Mouse (Mus musculus): ENCODE measurements around the gene Prpf6. TPM values are rescaled to one million over a fixed set of nuclear protein-coding genes. Genes with fewer than 3 reads are reported as not detected.
A peak's percentile ranks its signal among the peaks of the same experiment; 100 is the strongest.

Prpf6 gene
- polyA plus RNA-seq, 1 experiment from 2014 or later = 76.9 TPM

DNA sequence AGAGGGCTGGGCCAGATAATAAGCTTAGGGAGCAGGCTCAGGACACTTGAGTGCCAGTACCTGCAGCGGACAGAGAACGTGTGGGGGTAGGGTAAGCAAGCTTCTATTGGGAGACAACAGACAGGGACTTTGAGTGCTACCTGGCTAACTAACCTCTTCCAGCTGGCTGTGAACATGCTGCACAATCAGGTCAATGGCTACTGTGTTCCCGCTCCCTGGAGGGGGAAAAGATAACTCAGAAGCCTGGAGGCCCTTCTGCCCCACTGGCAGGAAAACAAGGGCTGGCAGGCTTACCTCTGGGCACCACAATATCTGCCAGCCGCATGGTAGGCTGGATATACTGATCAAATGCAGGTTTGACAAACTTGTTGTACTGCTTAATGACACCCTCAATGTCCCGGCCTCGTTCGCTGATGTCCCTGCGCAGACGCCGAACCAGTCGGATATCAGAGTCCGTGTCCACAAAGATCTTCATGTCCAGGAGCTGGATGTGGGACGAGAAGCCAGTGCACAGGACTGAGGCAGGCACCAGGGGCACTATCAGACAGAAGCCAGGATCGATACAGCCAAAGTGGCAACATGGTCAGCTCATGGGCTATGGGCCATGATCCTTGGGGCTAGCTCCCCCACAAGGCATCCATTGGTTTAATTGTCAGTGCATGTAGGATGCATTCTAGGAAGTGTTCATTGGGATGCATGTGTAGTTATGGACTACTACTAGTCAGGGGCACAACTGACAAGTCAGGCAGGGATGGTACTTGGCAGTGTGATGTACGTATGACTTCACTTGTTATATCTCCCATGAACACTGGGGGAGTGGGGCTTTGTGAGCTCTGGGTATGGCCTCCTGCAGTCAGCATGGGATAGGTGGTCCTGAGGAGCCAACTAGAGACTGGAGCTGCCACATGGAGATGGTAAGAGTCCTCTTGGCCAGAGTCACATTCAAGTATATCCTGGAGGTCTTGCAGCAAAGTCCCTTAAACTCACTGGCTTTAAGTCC is 18.4 kb upstream of the Prpf6 start:
- Histone ChIP-seq H3K9ac (no peak overlapping the region), H3K27ac (no peak overlapping the region), H3K27me3 (no peaks in the 10 kb centered on the region), H3K4me2 (no peak overlapping the region), H3K4me3 (replicated peaks) (no peak overlapping the region), H3K36me3 (replicated peaks) (peaks cover 8% of the 10 kb centered on the region), H3K4me1 (no peaks in the 10 kb centered on the region), H3K9me3 (no peaks in the 10 kb centered on the region)
- 94% methylated on average over 15 of the region's 15 CpGs for whole genome bisulfite sequencing
- ATAC-seq (ENCODE audit: low FRiP score) = no peak

DNA sequence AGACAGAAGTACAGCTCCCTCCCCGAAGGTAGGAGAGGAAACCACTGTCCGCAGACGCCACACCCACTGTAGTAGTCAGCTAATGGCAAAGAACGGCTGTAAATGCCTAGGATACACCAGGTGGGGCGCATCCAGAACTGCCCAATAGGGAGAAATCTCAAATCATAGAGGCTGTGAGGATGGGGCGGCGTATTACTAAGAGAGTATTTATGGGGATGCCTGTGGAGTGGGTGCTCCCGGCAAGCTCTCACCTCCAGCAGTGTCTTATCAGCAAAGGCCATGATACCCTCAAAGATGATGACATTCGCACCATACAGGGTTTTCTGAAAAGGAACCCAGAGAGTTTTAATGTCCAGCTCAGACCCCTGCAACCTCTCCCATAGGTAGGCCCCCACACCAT is 17.7 kb upstream of the Prpf6 start:
- WGBS = 91% methylated on average over 9 of the region's 9 CpGs
- ATAC-seq (ENCODE audit: low FRiP score) = no peak
- no peak overlapping the region for H3K4me3 ChIP-seq (replicated peaks)
- peaks cover 8% of the 10 kb centered on the region for H3K36me3 ChIP-seq (replicated peaks)
- no peak overlapping the region for H3K4me2 ChIP-seq
- H3K9ac ChIP-seq = no peak overlapping the region
- H3K27me3 ChIP-seq = no peaks in the 10 kb centered on the region
- H3K4me1 ChIP-seq = no peaks in the 10 kb centered on the region
- no peak overlapping the region for H3K27ac ChIP-seq
- H3K9me3 ChIP-seq = no peaks in the 10 kb centered on the region

DNA sequence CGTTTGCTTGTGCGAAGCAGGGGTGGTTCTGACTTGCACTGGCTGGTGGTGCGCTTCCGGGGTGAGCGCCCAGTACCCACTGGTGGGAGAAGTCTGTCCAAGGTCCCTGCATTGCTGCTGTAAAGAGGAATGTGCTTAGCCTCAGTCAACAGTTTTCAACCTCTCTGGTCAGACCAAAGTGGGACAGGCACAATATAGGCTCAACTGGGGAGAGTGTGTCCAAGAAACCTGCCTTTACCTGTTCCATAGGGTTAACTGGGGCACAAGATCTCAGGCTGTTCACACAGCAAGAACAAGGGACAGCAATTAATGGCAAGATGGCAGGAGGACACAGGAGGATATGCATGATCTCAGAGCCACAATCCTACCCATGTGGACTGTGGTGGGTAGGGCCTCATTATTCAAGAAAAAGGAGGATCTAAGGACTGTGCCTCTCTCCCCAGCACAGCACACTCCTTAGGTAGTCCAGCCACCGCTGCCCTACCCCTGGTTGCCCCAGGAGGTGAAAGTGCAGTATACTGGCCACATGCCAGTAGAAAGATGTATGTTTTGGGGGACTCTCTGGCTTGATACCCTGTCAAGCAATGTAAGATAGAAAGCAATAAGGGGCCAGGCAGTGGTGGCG is 16.6 kb upstream of the Prpf6 start:
- peaks cover 1% of the 10 kb centered on the region; the same call in 1 of the 2 replicates for H3K4me1 ChIP-seq
- H3K27me3 ChIP-seq = no peaks in the 10 kb centered on the region
- no peak overlapping the region for H3K4me3 ChIP-seq (replicated peaks)
- H3K9me3 ChIP-seq = no peaks in the 10 kb centered on the region
- H3K4me2 ChIP-seq = no peak overlapping the region
- H3K27ac ChIP-seq = no peak overlapping the region
- no peak overlapping the region for H3K9ac ChIP-seq
- 94% methylated on average over 7 of the region's 7 CpGs for WGBS
- no peak for ATAC-seq (ENCODE audit: low FRiP score)
- peaks cover 8% of the 10 kb centered on the region for H3K36me3 ChIP-seq (replicated peaks)

DNA sequence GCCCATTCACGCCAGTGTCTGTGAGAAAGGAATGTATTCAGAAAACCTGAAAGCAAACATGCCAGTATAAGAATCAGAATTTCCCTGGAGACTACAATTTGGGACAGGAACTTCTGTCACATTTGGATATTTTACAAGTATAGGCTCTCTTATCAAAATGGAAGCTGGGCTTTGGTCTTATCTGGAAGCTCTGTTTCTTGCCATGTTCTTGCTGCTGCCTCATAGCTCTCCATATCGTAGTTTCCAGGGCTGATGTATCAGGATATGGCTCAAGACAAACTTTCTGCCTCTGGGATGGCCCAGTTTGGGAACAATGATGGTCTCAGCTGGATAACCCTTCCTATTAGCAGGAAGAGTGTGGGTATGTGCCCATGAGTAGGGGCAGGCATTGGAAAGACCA is 15.1 kb upstream of the Prpf6 start:
- no peak overlapping the region for H3K27ac ChIP-seq
- no peak overlapping the region for H3K4me3 ChIP-seq (replicated peaks)
- no peaks in the 10 kb centered on the region for H3K27me3 ChIP-seq
- peaks cover 11% of the 10 kb centered on the region for H3K4me1 ChIP-seq
- H3K9ac ChIP-seq = no peak overlapping the region
- H3K9me3 ChIP-seq = no peaks in the 10 kb centered on the region
- H3K4me2 ChIP-seq = no peak overlapping the region
- ATAC-seq (ENCODE audit: low FRiP score) = no peak
- 91% methylated on average over 2 of the region's 2 CpGs for WGBS
- H3K36me3 ChIP-seq (replicated peaks) = peaks cover 8% of the 10 kb centered on the region

DNA sequence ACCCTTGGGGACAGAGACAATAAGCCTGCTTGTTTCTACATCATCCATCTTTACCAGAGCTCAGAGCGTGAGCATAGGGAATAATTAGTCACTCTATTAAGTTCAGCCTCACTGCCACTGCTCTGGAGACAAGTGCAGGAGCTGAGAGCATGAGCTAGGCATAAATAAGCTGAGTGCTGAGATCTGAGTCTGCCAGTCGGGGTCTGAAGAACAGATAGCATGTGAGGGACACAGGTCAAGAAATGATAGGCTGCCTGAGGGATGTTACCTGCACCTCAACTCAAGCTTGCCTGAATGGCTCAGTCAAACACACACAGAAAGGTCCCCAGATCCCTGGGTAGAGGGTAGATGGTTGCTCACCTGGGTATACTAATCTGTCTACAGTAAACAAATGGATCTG is 14.5 kb upstream of the Prpf6 start:
- no peaks in the 10 kb centered on the region for H3K27me3 ChIP-seq
- no peak overlapping the region for H3K4me2 ChIP-seq
- peaks cover 11% of the 10 kb centered on the region for H3K4me1 ChIP-seq
- WGBS = 85% methylated on average over 2 of the region's 2 CpGs
- no peak for ATAC-seq (ENCODE audit: low FRiP score)
- no peak overlapping the region for H3K4me3 ChIP-seq (replicated peaks)
- H3K27ac ChIP-seq = no peak overlapping the region
- H3K9me3 ChIP-seq = no peaks in the 10 kb centered on the region
- H3K36me3 ChIP-seq (replicated peaks) = peaks cover 8% of the 10 kb centered on the region
- H3K9ac ChIP-seq = no peak overlapping the region

DNA sequence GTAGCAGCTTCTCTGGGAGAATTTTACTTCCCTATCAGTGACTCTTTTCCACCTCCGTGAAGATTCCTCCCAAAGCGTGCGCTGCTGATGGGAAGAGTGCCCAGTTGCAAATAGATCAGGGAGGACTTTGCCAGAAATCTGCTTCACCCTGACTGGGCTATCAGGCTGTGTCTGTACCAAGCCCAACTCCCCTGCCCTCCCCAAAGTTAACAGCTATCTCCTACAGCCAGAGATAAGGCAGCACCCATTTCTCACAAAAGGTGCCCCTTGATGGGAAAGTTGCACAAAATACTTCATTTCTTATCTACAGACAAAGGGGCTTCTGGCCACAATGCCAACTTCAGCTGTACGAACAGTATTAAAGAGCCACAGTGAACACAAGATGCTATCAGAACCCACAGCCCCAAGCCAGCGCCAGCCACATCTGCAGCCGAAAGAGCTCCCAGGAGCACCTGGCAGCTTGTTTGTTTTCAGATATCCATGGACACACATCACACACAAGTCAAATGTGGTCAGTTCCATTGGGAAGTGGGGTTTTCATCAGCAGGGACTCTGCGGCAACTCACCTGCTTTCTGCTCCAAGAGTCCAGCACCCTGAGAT is 13.6 kb upstream of the Prpf6 start:
- 88% methylated on average over 7 of the region's 7 CpGs for WGBS
- Histone ChIP-seq H3K36me3 (replicated peaks) (peaks cover 12% of the 10 kb centered on the region), H3K4me1 (peaks cover 11% of the 10 kb centered on the region), H3K27me3 (no peaks in the 10 kb centered on the region), H3K9ac (no peak overlapping the region), H3K4me3 (replicated peaks) (no peak overlapping the region), H3K27ac (no peak overlapping the region), H3K9me3 (no peaks in the 10 kb centered on the region), H3K4me2 (no peak overlapping the region)
- no peak for ATAC-seq (ENCODE audit: low FRiP score)

DNA sequence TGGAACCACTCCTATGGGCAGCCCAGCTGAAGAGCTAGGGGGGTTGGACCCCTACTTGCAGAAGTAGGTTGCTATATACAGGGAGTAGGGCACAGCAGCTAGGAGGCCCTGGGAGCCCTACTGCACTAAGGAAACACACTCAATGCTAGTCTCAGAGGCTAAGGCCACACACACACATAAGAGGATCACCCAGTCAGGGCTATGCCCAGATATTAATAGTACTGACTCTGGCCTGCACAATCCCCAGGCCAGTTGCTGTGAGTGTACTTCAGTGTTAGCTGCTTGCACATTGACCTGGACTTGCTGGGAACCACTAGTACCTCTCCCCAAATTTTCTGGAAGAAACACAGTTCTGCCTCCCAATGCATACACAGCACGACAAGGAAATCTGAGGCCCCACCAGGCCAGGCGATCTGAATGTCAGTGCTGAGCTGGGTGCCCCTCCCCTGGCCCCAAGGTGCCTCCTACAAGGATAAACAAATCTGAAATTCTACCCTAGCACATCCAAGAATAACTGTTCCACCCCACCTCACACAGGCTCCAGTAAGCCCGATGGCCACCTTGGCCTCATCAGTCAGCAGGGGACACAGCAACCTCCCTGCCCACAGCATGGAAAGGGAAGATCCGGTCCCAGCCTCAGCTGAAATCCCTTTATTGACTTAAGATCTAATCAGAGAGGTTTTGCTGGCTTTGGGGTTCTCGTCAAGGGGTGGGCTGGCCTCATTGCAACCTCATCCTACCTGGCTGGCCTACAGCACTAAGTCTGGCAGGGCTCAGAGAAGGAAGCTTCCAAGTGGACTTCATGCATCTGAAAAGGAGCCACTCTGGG is 12.7 kb upstream of the Prpf6 start:
- no peak for ATAC-seq (ENCODE audit: low FRiP score)
- Histone ChIP-seq H3K4me1 (peaks cover 11% of the 10 kb centered on the region), H3K4me3 (replicated peaks) (no peak overlapping the region), H3K9me3 (no peaks in the 10 kb centered on the region), H3K4me2 (no peak overlapping the region), H3K27me3 (no peaks in the 10 kb centered on the region), H3K27ac (no peak overlapping the region), H3K36me3 (replicated peaks) (peaks cover 19% of the 10 kb centered on the region), H3K9ac (no peak overlapping the region)
- WGBS = 72% methylated on average over 5 of the region's 5 CpGs

DNA sequence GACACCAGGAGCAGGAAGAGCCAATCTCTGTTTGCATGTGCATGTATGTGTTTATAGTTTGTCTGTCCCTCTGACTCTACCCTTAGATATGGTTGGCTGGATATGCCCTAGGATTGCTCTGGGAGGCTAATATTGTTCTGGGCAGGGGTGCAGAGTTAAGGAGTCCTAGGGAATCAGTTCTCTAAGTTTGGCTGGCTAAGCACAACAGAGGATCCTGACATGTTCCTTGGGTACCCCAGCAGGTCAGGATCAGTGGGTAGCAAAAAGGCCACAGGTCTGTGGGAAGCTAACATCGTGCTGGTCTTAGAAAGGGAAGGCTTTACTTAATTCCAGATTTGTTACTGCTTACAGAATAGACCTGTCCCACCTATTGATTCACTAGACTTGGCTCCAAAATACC is 12.0 kb upstream of the Prpf6 start:
- no peaks in the 10 kb centered on the region for H3K9me3 ChIP-seq
- H3K4me2 ChIP-seq = no peak overlapping the region
- H3K27me3 ChIP-seq = no peaks in the 10 kb centered on the region
- peaks cover 19% of the 10 kb centered on the region for H3K36me3 ChIP-seq (replicated peaks)
- ATAC-seq (ENCODE audit: low FRiP score) = no peak
- peak overlapping the region; percentile 9; the same call in 1 of the 2 replicates for H3K9ac ChIP-seq
- no peak overlapping the region for H3K27ac ChIP-seq
- H3K4me1 ChIP-seq = peaks cover 11% of the 10 kb centered on the region
- 96% methylated on average over 1 of the region's 1 CpGs for WGBS
- H3K4me3 ChIP-seq (replicated peaks) = no peak overlapping the region

DNA sequence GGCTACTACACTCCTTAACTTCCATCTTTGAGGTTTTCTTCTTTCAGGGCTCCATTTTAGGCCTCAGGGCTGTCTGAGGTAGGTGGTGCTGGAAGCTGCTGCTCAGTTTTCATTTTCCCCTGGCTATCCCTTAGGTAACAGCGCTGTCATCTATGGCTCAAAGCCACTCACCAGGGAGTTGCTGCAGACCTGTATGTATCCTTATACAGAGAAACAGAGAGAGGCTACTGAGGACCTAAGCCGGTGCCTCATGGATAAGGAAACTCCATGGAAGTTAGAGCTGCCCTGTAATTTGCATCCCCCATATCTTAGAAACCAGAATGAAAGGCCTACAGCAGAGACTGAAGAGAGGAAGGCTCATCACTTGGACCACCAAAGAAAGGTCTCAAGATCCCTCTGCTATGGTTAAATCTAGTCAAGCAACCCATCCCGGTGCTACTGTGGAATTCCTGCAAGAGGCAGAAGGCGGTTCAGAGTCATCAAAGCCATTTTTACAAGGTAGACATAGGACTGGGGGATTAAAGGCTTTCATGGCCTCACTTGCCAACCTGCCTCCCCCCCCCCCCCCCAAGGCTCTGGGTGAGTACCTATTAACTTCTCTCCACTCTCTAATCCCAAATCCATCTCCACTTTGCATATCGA is 11.4 kb upstream of the Prpf6 start:
- peaks cover 23% of the 10 kb centered on the region for H3K36me3 ChIP-seq (replicated peaks)
- WGBS = 84% methylated on average over 5 of the region's 5 CpGs
- H3K27me3 ChIP-seq = no peaks in the 10 kb centered on the region
- H3K4me1 ChIP-seq = peaks cover 11% of the 10 kb centered on the region
- peak overlapping the region; percentile 79; the same call in 1 of the 2 replicates for H3K9ac ChIP-seq
- ATAC-seq (ENCODE audit: low FRiP score) = no peak
- H3K27ac ChIP-seq = no peak overlapping the region
- H3K4me3 ChIP-seq (replicated peaks) = peak overlapping the region; percentile 75
- H3K9me3 ChIP-seq = no peaks in the 10 kb centered on the region
- peak overlapping the region; percentile 94 for H3K4me2 ChIP-seq

DNA sequence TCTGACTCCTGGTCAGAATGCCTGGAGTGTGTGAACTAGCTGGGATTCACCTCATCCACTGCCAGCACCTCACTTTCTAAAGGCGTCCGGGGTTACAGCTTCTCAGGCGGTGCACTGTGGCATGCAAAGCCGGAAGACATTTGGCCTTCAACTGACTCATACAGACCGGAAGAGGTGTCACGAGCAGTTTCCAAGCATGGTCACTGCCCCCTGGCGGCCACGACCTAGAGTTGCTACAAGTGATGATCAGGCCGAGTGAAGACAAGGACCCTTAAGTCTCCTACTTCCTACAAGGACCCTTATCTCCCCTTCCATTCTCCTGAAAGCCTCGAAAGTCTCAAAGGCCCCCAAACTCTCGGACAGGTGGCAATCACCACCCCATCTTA is 10.7 kb upstream of the Prpf6 start:
- Histone ChIP-seq H3K4me1 (peaks cover 11% of the 10 kb centered on the region), H3K9me3 (no peaks in the 10 kb centered on the region), H3K36me3 (replicated peaks) (peaks cover 31% of the 10 kb centered on the region), H3K4me3 (replicated peaks) (peak overlapping the region; percentile 75), H3K27ac (peak overlapping the region; percentile 91), H3K27me3 (no peaks in the 10 kb centered on the region), H3K4me2 (peak overlapping the region; percentile 94), H3K9ac (peak overlapping the region; percentile 79)
- WGBS = under 1% methylated on average over 11 of the region's 11 CpGs
- ATAC-seq (ENCODE audit: low FRiP score) = peak; percentile 74

DNA sequence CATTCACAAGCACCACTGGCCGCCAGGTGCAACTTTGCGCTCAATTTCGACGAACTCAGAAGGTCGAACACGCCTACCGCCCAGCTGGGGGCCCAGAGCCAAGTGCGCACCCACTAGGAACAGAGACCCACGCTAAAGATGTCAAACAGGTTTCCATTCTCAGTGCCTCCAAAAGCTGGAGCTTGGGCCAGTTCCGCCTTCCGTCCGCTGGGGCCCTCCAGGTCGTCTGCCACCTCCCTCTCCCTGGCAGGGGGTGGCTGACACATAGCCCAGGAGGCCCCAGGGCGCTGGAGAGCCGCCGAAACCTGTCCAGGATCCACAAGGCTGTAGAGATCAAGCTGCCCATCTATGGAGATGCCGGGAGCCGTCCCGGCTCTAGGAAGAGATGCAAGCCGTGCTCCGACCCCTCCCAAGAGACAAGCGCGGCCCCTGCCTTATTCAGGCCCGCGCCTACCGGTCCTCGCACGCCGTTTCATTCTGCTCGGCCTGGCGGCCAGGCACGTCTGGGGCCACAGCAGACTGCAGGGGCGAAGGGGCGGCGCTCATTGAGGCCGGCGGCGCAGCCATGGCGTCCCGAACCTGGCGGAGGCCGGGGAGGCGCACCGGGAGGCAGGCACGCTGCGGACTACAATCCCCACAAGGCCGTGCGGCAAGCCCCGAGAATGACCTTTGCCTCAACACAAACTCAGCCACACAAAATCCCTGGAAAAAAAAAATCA is 10.1 kb upstream of the Prpf6 start:
- Histone ChIP-seq H3K4me1 (peaks cover 11% of the 10 kb centered on the region), H3K4me3 (replicated peaks) (peak overlapping the region; percentile 75), H3K9me3 (no peaks in the 10 kb centered on the region), H3K9ac (peak overlapping the region; percentile 79), H3K27me3 (no peaks in the 10 kb centered on the region), H3K36me3 (replicated peaks) (peaks cover 36% of the 10 kb centered on the region), H3K4me2 (peak overlapping the region; percentile 94), H3K27ac (peak overlapping the region; percentile 91)
- peak; percentile 89 for ATAC-seq (ENCODE audit: low FRiP score)
- WGBS = under 1% methylated on average over 49 of the region's 49 CpGs

Data from forebrain, embryonic 12.5 days (tissue).